Mouse (Mus musculus): ENCODE measurements around the gene Lpar3. TPM values are rescaled to one million over a fixed set of nuclear protein-coding genes. Genes with fewer than 3 reads are reported as not detected.

Gene Lpar3
- polyA plus RNA-seq (2014; fragmentation: Illumina TruSeq; extraction: RNeasy Lipid Tissue Mini Kit (QIAGEN cat#74804); ENCODE audit: low read depth, low replicate concordance): 0.82 TPM

GRCm38 (mm10) chr3:146220776-146221486 lies at the start of gene Lpar3:
Gene Lpar3 (plus strand): TSS chr3:146220963.

Other genes with a start within 250 kb of the Lpar3 start
- 6.8 TPM for gene Syde2, start 233.1 kb upstream of the Lpar3 start, polyA plus RNA-seq (2014; fragmentation: Illumina TruSeq; extraction: RNeasy Lipid Tissue Mini Kit (QIAGEN cat#74804); ENCODE audit: low read depth, low replicate concordance)
- 3.7 TPM for gene Wdr63, start 112.8 kb upstream of the Lpar3 start, polyA plus RNA-seq (2014; fragmentation: Illumina TruSeq; extraction: RNeasy Lipid Tissue Mini Kit (QIAGEN cat#74804); ENCODE audit: low read depth, low replicate concordance)
- gene Mcoln3, start 103.5 kb upstream of the Lpar3 start, polyA plus RNA-seq (2014; fragmentation: Illumina TruSeq; extraction: RNeasy Lipid Tissue Mini Kit (QIAGEN cat#74804); ENCODE audit: low read depth, low replicate concordance): 11.8 TPM
- 0.66 TPM for gene Mcoln2, start 71.1 kb upstream of the Lpar3 start, polyA plus RNA-seq (2014; fragmentation: Illumina TruSeq; extraction: RNeasy Lipid Tissue Mini Kit (QIAGEN cat#74804); ENCODE audit: low read depth, low replicate concordance)
- 25.8 TPM for gene Ssx2ip, start 183.7 kb downstream of the Lpar3 start, polyA plus RNA-seq (2014; fragmentation: Illumina TruSeq; extraction: RNeasy Lipid Tissue Mini Kit (QIAGEN cat#74804); ENCODE audit: low read depth, low replicate concordance)
- gene Ctbs, start 228.8 kb downstream of the Lpar3 start, polyA plus RNA-seq (2014; fragmentation: Illumina TruSeq; extraction: RNeasy Lipid Tissue Mini Kit (QIAGEN cat#74804); ENCODE audit: low read depth, low replicate concordance): 14.7 TPM

All from adipose tissue, adult 10 weeks (tissue).